Mouse (Mus musculus): ENCODE data around the gene Oxtr. TPM values are rescaled to one million over a fixed set of nuclear protein-coding genes. Genes with fewer than 3 reads are reported as not detected.

Gene Oxtr
- polyA plus RNA-seq, 1 experiment from 2014 or later, result 2.3 TPM

DNA sequence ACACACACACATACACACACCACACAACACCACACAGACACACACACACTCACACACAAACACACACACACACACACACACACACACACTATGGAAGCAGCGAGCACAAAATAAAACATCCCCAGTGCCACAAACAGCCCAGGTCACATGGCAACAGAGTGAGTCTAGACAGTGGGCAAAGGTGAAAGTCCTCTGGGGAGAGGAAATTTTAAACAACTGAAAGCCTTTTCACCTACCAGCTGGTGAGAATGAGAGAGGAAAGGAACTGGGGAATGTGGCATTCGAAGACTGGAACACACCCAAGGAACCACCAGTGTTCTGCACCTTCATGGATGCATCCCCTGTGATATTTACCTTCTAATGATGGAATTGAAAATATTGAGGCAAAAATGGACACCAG is 9.7 kb upstream of the Oxtr start:
- CTCF ChIA-PET, result no interaction called here
- ATAC-seq, result no peak
- DNase-seq (ENCODE audit: low read depth, low spot score), result no peak
- in situ Hi-C loops (cut with MboI; ENCODE audit: low pct_unique_long_range_greater_than_20kb), result loop anchor here (10.0 kb wide), 3 partner anchors 165 to 505 kb away; partner anchors contain the start of gene Rad18
- no peak for TF ChIP-seq CTCF (IDR thresholded peaks at IDR 0.05)
- POLR2A ChIA-PET, result interaction anchor here (0.7 kb wide), 1 partner anchor 1122 kb away, joined by 3 read pairs; no protein-coding TSS in a partner anchor
- no peaks in the 10 kb centered on the region for H3K27me3 ChIP-seq

DNA sequence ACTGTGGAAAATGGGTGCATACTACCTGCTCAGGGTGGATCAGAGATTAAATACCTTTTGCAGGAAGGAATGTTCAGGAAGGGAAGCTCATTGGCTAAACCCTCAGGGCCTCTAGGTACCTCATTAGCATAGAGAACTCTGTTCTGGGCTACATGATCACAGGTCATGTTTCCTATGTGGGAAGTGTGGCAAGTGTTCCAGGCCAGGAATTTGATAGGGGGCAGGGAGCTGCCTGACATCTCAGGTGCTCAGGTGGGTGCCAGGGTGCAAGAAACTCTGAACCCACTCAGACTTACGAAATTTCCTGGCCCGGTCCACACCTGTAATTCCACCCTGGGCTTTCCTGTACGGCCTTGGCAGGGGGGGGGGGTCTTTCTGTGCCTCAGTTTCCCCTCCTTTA is 9.0 kb upstream of the Oxtr start:
- no peak for ATAC-seq
- POLR2A ChIA-PET, result no interaction called here

DNA sequence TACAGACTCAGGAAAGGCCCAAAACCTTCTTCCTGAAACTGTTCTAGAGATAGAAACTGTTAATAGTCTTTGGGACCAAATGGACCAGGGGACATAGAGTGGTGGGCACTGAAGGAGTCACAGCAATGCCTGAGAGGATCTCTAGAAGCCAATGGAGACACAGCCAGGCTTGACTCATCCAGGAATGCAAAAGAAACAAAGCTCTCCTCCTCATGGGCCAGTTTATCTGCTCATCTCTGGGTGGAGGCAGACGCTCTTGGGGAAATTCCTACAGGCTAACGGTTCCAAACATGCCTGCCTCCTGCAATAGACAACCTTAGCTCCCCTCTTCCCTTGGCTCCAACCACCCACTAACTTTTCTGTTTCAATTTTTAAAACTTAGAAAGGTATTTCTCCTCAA is 7.7 kb upstream of the Oxtr start:
- ChIA-PET CTCF (interaction anchor here (0.7 kb wide), 1 partner anchor 202 kb away, joined by 3 read pairs; no protein-coding TSS in a partner anchor), POLR2A (no interaction called here)
- ATAC-seq, result no peak
- H3K27me3 ChIP-seq, result no peaks in the 10 kb centered on the region
- in situ Hi-C loops (cut with MboI; ENCODE audit: low pct_unique_long_range_greater_than_20kb), result loop anchor here (10.0 kb wide), 3 partner anchors 167 to 507 kb away; partner anchors contain the start of gene Rad18
- no peak for DNase-seq (ENCODE audit: low read depth, low spot score)
- no peak for TF ChIP-seq CTCF (IDR thresholded peaks at IDR 0.05)

More for the DNA sequence above, 9.0 kb upstream of the Oxtr start:
- CTCF ChIA-PET, result no interaction called here
- no peak for TF ChIP-seq CTCF (IDR thresholded peaks at IDR 0.05)
- H3K27me3 ChIP-seq, result no peaks in the 10 kb centered on the region
- in situ Hi-C loops (cut with MboI; ENCODE audit: low pct_unique_long_range_greater_than_20kb), result loop anchor here (10.0 kb wide), 3 partner anchors 166 to 506 kb away; partner anchors contain the start of gene Rad18
- DNase-seq (ENCODE audit: low read depth, low spot score), result no peak

DNA sequence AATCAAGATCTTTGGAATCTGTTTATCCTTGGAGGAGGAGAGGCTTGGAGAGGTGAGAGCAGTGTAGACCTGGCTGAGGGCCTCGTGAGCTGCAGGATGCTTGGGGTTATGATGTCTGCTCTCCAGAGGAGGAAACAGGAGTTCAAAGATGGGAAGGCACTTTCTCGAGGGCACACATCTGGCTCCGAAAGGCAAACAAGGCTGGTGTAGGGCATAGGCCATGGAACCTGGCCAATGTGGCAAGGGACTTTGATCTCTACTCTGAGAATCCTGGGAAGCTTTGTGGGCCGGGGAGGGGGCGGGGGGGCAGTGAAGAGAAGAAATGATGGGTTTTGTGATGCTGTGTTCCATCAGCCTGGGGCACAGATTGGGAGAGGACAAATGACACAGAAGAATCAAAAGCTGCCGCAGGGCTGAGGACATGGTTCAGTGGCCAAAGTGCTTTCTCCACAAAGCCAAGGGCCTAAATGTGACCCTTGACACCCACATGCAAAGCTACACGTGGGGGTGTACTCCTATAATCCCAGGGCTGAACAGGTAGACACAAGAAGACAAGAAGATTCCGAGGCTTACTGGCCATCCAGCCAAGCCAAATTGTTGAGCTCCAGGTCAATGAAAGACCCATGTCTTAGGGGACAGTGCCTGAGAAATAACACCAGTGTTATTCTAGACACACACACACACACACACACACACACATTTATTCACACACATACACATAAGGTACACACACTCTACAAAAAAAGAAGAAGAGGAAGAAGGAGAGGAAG is 6.7 kb upstream of the Oxtr start:
- no peak for ATAC-seq
- no peak for DNase-seq (ENCODE audit: low read depth, low spot score)
- no peaks in the 10 kb centered on the region for H3K27me3 ChIP-seq
- ChIA-PET POLR2A (interaction anchor here (1.1 kb wide), 1 partner anchor 263 kb away, joined by 3 read pairs; no protein-coding TSS in a partner anchor), CTCF (interaction anchor here (1.2 to 3.1 kb wide), 2 partner anchors 59 to 203 kb away, joined by 3 to 13 read pairs; no protein-coding TSS in a partner anchor)
- in situ Hi-C loops (cut with MboI; ENCODE audit: low pct_unique_long_range_greater_than_20kb), result loop anchor here (10.0 kb wide), 3 partner anchors 168 to 508 kb away; partner anchors contain the start of gene Rad18
- no peak for TF ChIP-seq CTCF (IDR thresholded peaks at IDR 0.05)

DNA sequence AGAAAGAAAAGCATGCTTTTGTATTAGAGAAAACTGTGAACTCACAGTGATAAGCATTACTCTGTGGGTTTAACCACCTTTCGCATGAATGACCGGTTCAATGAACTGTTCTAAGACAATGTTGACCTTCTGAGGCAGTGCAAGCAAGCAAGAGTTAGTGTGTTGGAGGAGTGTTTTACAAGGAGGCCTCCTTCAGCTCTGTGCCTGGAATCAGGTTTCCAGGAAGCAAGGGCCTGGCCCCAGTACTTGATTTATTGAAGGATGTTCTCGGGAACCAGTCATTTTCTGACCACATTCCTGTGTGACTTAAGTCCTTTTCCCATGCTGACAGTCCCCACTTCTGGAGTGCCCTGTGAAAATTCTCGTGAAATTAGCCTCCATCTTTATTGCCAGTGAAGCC is 5.5 kb upstream of the Oxtr start:
- CTCF ChIA-PET, result interaction anchor here (0.8 to 3.1 kb wide), 4 partner anchors 12 to 204 kb away, joined by 3 to 13 read pairs (median 3); no protein-coding TSS in a partner anchor
- peak; percentile 33 for ATAC-seq

DNA sequence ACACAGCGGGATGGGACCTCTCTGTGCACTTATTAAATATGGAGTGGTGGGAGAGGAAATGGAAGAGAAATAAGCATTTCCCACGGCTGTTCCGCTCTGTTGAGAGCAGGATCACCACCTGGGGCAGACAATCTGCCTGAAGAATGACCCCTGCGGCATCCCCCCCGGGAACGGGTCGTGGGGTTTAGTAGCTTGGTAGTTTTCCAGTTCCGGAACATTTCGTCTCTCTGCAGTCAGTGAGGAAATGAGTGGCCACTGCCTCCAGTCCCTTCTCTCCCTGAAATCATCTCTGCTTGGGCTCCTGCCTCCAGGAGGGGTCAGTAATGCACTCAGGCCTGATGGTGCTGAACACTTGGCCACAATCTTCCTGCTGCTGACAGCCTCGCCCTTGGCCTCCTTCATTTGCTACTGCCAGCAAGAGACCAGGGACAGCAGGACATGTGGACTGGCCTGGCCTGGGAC is 4.9 kb upstream of the Oxtr start:
- TF ChIP-seq CTCF (IDR thresholded peaks at IDR 0.05), result no peak
- ATAC-seq (peak; percentile 68), DNase-seq (ENCODE audit: low read depth, low spot score) (no peak)
- no peaks in the 10 kb centered on the region for H3K27me3 ChIP-seq
- in situ Hi-C loops (cut with MboI; ENCODE audit: low pct_unique_long_range_greater_than_20kb), result loop anchor here (10.0 kb wide), 3 partner anchors 170 to 510 kb away; partner anchors contain the start of gene Rad18
- POLR2A ChIA-PET, result interaction anchor here (0.6 kb wide), 2 partner anchors 11 to 501 kb away, joined by 3 read pairs; no protein-coding TSS in a partner anchor
- CTCF ChIA-PET, result interaction anchor here (1.2 to 3.1 kb wide), 2 partner anchors 50 to 205 kb away, joined by 3 to 13 read pairs; no protein-coding TSS in a partner anchor

More for the DNA sequence above, 5.5 kb upstream of the Oxtr start:
- H3K27me3 ChIP-seq, result no peaks in the 10 kb centered on the region
- POLR2A ChIA-PET, result no interaction called here
- DNase-seq (ENCODE audit: low read depth, low spot score), result peak; percentile 33
- in situ Hi-C loops (cut with MboI; ENCODE audit: low pct_unique_long_range_greater_than_20kb), result loop anchor here (10.0 kb wide), 3 partner anchors 170 to 510 kb away; partner anchors contain the start of gene Rad18
- TF ChIP-seq CTCF (IDR thresholded peaks at IDR 0.05), result no peak

DNA sequence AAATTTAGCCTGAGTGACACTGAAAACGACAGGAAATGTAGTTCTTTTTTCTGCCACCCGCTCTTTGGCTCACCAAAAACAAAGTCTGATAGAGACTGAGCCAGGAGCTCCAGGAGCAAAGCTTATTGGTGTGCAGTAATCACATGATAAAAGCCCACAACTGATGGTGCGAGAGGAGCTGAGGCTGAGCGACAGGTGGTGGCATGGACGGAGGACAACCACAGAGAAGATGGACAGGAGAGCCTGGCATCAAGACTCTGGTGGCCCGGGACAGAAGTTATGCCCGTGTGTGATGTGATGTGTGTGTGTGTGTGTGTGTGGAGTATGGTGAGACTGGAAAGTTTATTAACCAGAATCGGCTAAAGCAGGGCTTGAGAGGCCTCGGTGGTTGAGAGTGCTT is 3.6 kb upstream of the Oxtr start:
- no peak for TF ChIP-seq CTCF (IDR thresholded peaks at IDR 0.05)
- no peak for DNase-seq (ENCODE audit: low read depth, low spot score)
- CTCF ChIA-PET, result no interaction called here
- in situ Hi-C loops (cut with MboI; ENCODE audit: low pct_unique_long_range_greater_than_20kb), result loop anchor here (10.0 kb wide), 3 partner anchors 171 to 511 kb away; partner anchors contain the start of gene Rad18
- POLR2A ChIA-PET, result no interaction called here
- no peak for ATAC-seq
- no peaks in the 10 kb centered on the region for H3K27me3 ChIP-seq

DNA sequence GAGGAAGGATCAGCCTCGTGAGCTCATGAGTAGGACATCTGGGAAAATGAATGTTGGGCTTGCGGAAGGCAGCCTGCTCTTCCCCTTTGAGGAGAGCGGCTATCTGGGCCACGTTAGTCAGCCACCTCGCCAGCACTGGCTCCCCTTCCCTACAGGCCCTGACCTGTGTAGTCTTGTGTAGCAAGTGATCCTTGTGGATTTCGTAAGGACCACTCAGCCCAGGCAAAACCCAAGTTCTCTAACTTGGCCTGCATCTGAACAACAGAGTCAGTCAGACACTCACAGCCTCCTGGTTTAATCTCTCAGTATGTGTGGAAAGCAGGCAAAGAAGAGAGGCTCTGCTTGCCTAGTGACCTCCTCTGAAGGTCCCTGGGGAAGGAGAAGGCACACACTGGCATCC is 2.9 kb upstream of the Oxtr start:
- no peak for TF ChIP-seq CTCF (IDR thresholded peaks at IDR 0.05)
- DNase-seq (ENCODE audit: low read depth, low spot score) (no peak), ATAC-seq (no peak)
- POLR2A ChIA-PET, result no interaction called here
- CTCF ChIA-PET, result no interaction called here
- H3K27me3 ChIP-seq, result no peaks in the 10 kb centered on the region
- in situ Hi-C loops (cut with MboI; ENCODE audit: low pct_unique_long_range_greater_than_20kb), result loop anchor here (10.0 kb wide), 3 partner anchors 172 to 512 kb away; partner anchors contain the start of gene Rad18

DNA sequence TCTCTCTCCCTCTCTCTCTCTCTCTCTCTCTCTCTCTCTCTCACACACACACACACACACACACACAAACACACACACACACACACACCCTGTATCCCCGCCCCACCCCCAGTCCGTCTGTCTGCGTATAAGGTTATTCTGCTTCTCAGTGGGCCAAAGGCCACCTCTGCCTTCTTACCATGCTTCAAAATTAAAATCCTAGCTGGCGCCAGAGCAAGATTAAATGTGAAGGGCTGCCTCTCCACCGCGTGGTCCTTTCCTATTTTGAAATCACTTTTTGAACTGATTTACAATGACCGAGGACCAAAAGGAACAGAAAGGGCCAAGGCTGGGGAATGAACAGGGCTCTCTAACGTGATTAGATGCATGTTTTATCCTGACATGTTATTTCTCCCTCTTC is 1.8 kb upstream of the Oxtr start:
- no peak for TF ChIP-seq CTCF (IDR thresholded peaks at IDR 0.05)
- POLR2A ChIA-PET, result no interaction called here
- no peak for ATAC-seq
- CTCF ChIA-PET, result interaction anchor here (0.8 to 1.6 kb wide), 9 partner anchors 10 to 206 kb away, joined by 3 to 6 read pairs (median 4); no protein-coding TSS in a partner anchor
- in situ Hi-C loops (cut with MboI; ENCODE audit: low pct_unique_long_range_greater_than_20kb), result loop anchor here (10.0 kb wide), 3 partner anchors 173 to 513 kb away; partner anchors contain the start of gene Rad18
- DNase-seq (ENCODE audit: low read depth, low spot score), result no peak
- no peaks in the 10 kb centered on the region for H3K27me3 ChIP-seq

DNA sequence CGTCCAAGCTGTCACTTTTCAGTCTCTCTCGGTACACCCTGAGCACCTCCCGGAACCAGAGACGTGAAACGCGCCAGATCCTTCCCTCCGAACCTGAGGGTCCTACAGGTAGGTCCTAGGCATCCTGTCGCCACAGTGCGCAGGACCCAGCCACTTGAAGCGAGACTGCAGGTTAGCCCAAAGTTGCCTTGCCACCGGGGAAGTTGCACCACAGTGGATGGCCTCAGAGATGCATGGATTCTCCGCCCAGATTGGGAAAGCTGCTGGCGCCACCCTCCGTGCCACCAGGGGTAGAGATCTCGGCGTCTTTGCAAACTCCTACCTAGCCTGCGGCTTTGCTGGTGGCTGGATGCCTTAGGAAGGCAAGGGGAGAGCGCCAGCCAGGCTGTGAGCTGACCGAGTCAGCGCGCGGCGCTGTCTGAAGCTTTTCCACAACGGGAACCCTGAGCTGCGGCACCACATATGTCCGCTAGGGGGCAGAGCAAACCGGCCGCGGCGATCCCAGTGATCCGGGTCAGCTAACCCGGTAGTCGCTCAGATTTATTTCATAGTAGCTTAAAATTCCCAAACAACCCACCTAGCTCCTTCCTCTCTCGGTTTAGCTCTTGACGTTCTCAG is 991 bp upstream of the Oxtr start:
- peak; percentile 31 for DNase-seq (ENCODE audit: low read depth, low spot score)
- ATAC-seq, result peak; percentile 75
- ChIA-PET POLR2A (interaction anchor here (0.7 kb wide), 1 partner anchor 210 kb away, joined by 3 read pairs; no protein-coding TSS in a partner anchor), CTCF (interaction anchor here (0.8 to 1.6 kb wide), 13 partner anchors 10 to 254 kb away, joined by 3 to 6 read pairs (median 3); no protein-coding TSS in a partner anchor)
- TF ChIP-seq CTCF (IDR thresholded peaks at IDR 0.05), result no peak
- in situ Hi-C loops (cut with MboI; ENCODE audit: low pct_unique_long_range_greater_than_20kb), result loop anchor here (10.0 kb wide), 3 partner anchors 174 to 514 kb away; partner anchors contain the start of gene Rad18
- H3K27me3 ChIP-seq, result no peaks in the 10 kb centered on the region
